Mouse (Mus musculus) midbrain, embryonic 15.5 days (tissue): ENCODE measurements around the gene Zranb1. TPM values are rescaled to one million over a fixed set of nuclear protein-coding genes. Genes with fewer than 3 reads are reported as not detected.

Experiments used
- ATAC-seq: fragments of 200-750 bp; cut with Nextera tagmentation; replicated peaks from 2 replicates; pipeline ENCODE4 v1.8.0; 2017; ENCODE audit warnings: moderate TSS enrichment
- H3K27ac ChIP-seq: fragments of 300-500 bp; sonication (generic); 2 replicates; pipeline ENCODE4 v1.5.1; 2015; ENCODE audit warnings: mild to moderate bottlenecking, inconsistent platforms
- H3K27me3 ChIP-seq: fragments of 300-500 bp; sonication (generic); replicated peaks from 2 replicates; pipeline ENCODE4 v1.6.1; 2015; ENCODE audit warnings: inconsistent platforms
- H3K36me3 ChIP-seq: fragments of 300-500 bp; sonication (generic); replicated peaks from 2 replicates; pipeline ENCODE4 v1.6.1; 2015; ENCODE audit warnings: inconsistent platforms
- H3K4me1 ChIP-seq: fragments of 300-500 bp; sonication (generic); 2 replicates; pipeline ENCODE4 v1.6.1; 2015; ENCODE audit warnings: inconsistent platforms
- H3K4me2 ChIP-seq: fragments of 300-500 bp; sonication (generic); 2 replicates; pipeline ENCODE4 v1.6.1; 2015; ENCODE audit warnings: inconsistent platforms, mild to moderate bottlenecking, moderate library complexity
- H3K4me3 ChIP-seq: fragments of 300-500 bp; sonication (generic); 2 replicates; pipeline ENCODE4 v1.5.1; 2015; ENCODE audit warnings: mild to moderate bottlenecking, inconsistent platforms
- H3K9ac ChIP-seq: fragments of 300-500 bp; sonication (generic); 2 replicates; pipeline ENCODE4 v1.6.1; 2015; ENCODE audit warnings: mild to moderate bottlenecking, inconsistent platforms
- H3K9me3 ChIP-seq: fragments of 300-500 bp; sonication (generic); 2 replicates; pipeline ENCODE4 v1.6.1; 2016; ENCODE audit warnings: inconsistent platforms
- WGBS: fragments of 180-500 bp; shearing (Covaris S2); methylation state at CpG from one replicate; pipeline ENCODE4 v1.1.7; 2015; ENCODE audit warnings: mixed read lengths; 5-methylcytosine and 5-hydroxymethylcytosine counted together
- polyA plus RNA-seq: library from polyadenylated mRNA; unstranded; fragments of >200 nt; fragmentation: Nextera tagmentation; extraction: Ambion mirVana; gene quantifications from 2 replicates; pipeline ENCODE4 v1.2.1, GENCODE M21; 2015

The Zranb1 gene
- polyA plus RNA-seq, 1 experiment from 2014 or later = 24.3 TPM

DNA sequence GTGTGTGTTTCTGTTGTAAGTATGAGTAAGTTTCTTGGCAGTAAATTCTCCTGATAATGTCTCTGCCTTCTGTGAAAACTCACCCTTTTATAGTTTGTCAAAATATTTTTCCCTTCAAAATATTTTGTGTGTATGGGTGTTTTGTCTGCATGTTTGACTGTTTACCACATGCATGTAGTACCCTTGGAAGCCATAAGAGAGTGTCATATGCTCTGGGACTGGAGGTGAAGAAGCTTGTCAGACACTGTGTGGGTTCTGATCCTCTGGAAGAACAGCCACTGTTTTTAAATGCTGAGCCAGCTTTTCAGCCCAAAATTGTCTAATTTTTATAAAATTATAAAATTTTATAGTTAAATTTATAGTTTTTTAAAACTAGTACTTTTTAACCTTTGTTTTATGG, 3.8 kb downstream of the Zranb1 start:
- Histone ChIP-seq H3K9me3 (no peaks in the 10 kb centered on the region), H3K4me3 (no peak overlapping the region), H3K27ac (no peak overlapping the region), H3K36me3 (no peaks in the 10 kb centered on the region), H3K9ac (no peak overlapping the region), H3K4me2 (no peak overlapping the region), H3K4me1 (peaks cover 24% of the 10 kb centered on the region), H3K27me3 (no peaks in the 10 kb centered on the region)
- ATAC-seq = no peak

DNA sequence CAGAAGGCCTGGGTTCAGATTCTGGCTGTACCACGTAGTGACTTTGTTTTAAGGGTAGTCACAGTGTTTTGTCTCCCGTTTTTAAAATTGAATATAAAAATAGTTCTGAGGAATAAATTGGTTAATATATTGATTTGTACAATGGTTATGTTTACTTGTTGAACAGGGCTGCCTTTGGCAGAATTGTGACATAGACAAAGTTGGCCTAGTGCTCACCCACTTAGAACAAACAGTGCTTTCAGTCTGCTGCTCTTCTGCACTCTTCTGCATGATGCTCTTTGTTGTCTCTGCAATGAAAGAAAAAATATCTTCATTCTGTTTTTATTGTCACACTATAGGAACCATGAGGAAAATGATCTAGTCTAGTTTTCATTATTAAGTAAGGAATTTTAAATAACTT, 8.2 kb downstream of the Zranb1 start:
- H3K4me3 ChIP-seq = no peak overlapping the region
- no peaks in the 10 kb centered on the region for H3K9me3 ChIP-seq
- ATAC-seq = no peak
- no peak overlapping the region for H3K4me2 ChIP-seq
- H3K4me1 ChIP-seq = 0 out of 2 replicates have a peak, but pooled peaks cover 2% of the 10 kb centered on the region
- no peaks in the 10 kb centered on the region for H3K36me3 ChIP-seq
- no peak overlapping the region for H3K9ac ChIP-seq
- no peak overlapping the region for H3K27ac ChIP-seq
- no peaks in the 10 kb centered on the region for H3K27me3 ChIP-seq
- 91% methylated on average over 2 of the region's 2 CpGs for WGBS

DNA sequence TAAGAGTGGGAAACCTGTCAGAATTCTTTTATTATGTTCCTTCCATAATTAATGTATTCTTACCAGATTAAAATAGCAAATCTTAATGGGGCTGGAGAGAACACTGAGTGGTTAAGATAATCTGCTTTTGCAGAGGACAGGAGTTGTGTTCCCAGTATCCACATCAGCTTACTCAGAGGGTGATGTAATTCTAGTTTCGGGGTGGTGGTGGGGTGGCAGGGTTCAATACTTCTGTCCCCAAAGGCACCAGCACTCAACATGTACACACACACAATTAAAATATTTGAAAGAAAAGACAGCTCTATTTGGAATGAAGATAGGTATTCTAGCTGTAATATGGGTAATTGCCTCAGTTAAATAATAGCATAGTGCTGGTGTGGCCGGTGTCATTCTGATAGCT, 9.6 kb downstream of the Zranb1 start:
- Histone ChIP-seq H3K9ac (no peak overlapping the region), H3K4me3 (no peak overlapping the region), H3K4me1 (no peaks in the 10 kb centered on the region), H3K4me2 (no peak overlapping the region), H3K27ac (no peak overlapping the region), H3K9me3 (no peaks in the 10 kb centered on the region), H3K27me3 (no peaks in the 10 kb centered on the region), H3K36me3 (no peaks in the 10 kb centered on the region)
- no peak for ATAC-seq
- WGBS = 91% methylated on average over 2 of the region's 2 CpGs

DNA sequence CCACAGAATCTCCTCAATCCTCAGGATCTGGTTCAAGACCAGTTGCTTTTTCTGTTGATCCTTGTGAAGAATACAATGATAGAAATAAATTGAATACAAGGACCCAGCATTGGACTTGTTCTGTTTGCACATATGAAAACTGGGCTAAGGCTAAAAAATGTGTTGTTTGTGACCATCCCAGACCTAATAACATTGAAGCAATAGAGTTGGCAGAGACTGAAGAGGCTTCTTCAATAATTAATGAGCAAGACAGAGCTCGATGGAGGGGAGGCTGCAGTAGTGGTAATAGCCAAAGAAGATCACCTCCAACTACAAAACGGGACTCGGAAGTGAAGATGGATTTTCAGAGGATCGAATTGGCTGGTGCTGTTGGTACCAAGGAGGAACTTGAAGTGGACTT, 19.0 kb downstream of the Zranb1 start:
- Histone ChIP-seq H3K9me3 (no peaks in the 10 kb centered on the region), H3K9ac (no peak overlapping the region), H3K4me3 (no peak overlapping the region), H3K36me3 (no peaks in the 10 kb centered on the region), H3K4me2 (no peak overlapping the region), H3K4me1 (no peaks in the 10 kb centered on the region), H3K27me3 (no peaks in the 10 kb centered on the region), H3K27ac (no peak overlapping the region)
- WGBS = 85% methylated on average over 4 of the region's 4 CpGs
- ATAC-seq = no peak

DNA sequence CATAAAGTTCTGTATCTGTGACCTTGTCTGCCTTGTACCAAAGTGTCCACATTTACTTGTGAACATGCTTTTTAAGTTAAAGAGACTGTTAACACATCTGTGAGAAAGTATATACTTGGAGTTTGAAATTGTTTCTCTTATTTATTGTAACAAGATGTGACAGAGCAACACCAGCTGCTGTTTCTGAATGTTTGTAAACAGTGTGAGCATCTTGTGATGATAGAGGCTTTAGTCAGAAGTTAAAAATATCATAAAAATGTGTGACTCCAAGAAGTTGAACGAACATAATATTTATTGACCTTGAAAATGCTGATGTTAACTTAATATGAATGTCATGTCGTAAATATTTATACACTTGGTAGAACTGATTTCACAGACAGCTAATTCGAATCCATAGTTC, 19.7 kb downstream of the Zranb1 start:
- whole genome bisulfite sequencing = 94% methylated on average over 3 of the region's 3 CpGs
- ATAC-seq = no peak
- Histone ChIP-seq H3K9ac (no peak overlapping the region), H3K4me3 (no peak overlapping the region), H3K27me3 (no peaks in the 10 kb centered on the region), H3K4me2 (no peak overlapping the region), H3K36me3 (no peaks in the 10 kb centered on the region), H3K4me1 (no peaks in the 10 kb centered on the region), H3K9me3 (no peaks in the 10 kb centered on the region), H3K27ac (no peak overlapping the region)

DNA sequence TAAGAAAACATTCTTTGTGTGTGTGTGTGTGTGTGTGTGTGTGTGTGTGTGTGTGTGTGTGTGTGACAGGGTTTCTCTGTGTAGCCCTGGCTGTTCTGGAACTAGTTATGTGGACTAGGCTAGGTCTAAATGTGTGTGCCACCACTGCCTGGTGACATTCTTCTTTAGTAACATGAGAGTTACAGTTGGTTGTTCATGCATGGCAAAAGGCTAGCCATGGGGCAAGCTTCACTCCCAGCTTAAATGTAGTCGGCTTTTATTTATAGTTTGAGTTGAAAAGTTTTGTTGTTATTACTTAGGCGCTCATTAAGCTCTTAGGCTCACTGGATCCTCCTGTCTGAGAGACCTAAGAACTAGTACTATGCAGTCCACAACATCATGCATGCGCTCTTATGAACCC, 33.5 kb downstream of the Zranb1 start:
- Histone ChIP-seq H3K27ac (no peak overlapping the region), H3K4me3 (no peak overlapping the region), H3K9me3 (no peaks in the 10 kb centered on the region), H3K9ac (no peak overlapping the region), H3K4me1 (no peaks in the 10 kb centered on the region), H3K36me3 (0 out of 2 replicates have a peak, but pooled peaks cover 3% of the 10 kb centered on the region), H3K4me2 (no peak overlapping the region), H3K27me3 (no peaks in the 10 kb centered on the region)
- WGBS = 84% methylated on average over 3 of the region's 3 CpGs
- no peak for ATAC-seq

DNA sequence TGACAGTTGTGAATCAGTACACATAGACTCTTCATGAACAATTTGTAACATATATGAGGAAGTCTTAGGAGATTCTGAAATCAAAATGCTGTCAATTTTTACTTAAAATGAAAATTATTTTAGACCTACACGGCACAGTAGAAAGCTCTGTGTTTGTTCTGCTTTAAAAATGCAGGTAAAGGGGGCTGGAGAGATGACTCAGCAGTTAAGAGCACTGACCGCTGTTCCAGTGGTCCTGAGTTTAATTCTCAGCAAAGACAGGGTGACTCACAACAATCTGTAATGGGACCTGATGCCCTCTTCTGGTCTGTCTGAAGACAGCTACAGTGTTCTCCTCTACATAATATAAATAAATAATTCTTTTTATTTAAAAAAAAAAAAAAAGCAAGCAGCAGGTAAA, 34.8 kb downstream of the Zranb1 start:
- Histone ChIP-seq H3K4me2 (no peak overlapping the region), H3K4me1 (no peaks in the 10 kb centered on the region), H3K27ac (no peak overlapping the region), H3K9me3 (no peaks in the 10 kb centered on the region), H3K36me3 (0 out of 2 replicates have a peak, but pooled peaks cover 3% of the 10 kb centered on the region), H3K4me3 (no peak overlapping the region), H3K9ac (no peak overlapping the region), H3K27me3 (no peaks in the 10 kb centered on the region)
- WGBS = 84% methylated on average over 2 of the region's 2 CpGs
- no peak for ATAC-seq

DNA sequence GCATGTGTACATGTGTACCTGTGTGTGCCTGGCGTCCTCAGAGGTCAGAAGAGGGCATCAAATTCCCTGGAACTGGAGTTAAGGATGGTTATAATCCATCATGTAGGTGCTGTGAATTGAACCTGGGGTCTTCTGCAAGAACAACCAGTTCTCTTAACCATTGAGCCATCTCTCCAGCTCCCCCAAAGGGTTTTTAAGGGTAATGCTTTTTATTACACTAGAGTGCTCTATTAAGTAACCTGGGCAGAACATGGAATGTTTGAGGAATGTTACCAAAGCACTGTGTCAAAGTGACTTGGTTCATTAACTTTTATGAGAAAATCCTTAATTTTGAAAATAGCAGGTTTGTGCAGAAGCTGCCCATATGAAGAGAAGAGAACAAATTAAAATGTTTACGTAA, 41.1 kb downstream of the Zranb1 start:
- Histone ChIP-seq H3K27ac (no peak overlapping the region), H3K4me1 (no peaks in the 10 kb centered on the region), H3K9me3 (no peaks in the 10 kb centered on the region), H3K36me3 (0 out of 2 replicates have a peak, but pooled peaks cover 5% of the 10 kb centered on the region), H3K27me3 (no peaks in the 10 kb centered on the region), H3K4me2 (no peak overlapping the region), H3K9ac (no peak overlapping the region), H3K4me3 (no peak overlapping the region)
- no peak for ATAC-seq
- WGBS = 96% methylated on average over 2 of the region's 2 CpGs

DNA sequence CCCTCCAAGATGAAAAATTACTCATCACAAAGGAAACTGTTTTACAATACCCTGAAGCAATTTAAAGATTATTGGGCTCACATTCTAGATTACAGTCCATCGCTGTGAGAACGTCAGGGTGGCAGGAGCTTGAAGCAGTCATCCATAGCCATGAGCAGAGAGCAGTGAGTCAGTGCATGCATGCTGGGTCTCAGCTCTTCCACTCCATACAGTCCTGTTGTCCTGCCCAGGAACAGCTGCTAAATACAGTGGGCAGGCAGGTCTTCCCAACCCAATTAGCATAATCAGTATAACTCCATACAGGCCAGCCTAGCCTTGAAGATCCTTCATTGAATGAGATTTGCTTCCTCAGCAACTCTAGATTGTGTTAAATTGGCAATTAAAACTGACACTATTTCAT, 45.1 kb downstream of the Zranb1 start:
- Histone ChIP-seq H3K27ac (no peak overlapping the region), H3K36me3 (0 out of 2 replicates have a peak, but pooled peaks cover 5% of the 10 kb centered on the region), H3K27me3 (no peaks in the 10 kb centered on the region), H3K9me3 (no peaks in the 10 kb centered on the region), H3K9ac (no peak overlapping the region), H3K4me1 (no peaks in the 10 kb centered on the region), H3K4me3 (no peak overlapping the region), H3K4me2 (no peak overlapping the region)
- WGBS = 71% methylated on average over 2 of the region's 2 CpGs
- ATAC-seq = no peak

DNA sequence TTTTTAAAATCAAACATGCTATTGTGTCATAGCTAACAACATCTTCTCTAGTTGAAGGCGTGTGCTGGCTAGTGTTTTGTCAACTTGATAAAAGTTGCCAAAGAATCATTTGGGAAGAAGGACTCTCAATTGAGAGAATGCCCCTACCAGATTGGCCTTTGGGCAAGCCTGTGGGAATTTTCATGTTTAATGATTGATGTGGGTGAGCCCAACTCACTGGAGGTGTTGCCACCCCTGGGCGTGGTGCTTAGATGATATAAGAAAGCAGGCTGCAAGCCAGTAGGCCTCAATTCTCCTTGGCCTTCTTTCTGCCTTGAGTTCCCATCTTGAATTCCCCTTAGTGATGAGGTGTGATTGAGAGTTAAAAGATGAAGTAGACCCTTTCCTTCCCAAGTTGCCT, 47.0 kb downstream of the Zranb1 start:
- Histone ChIP-seq H3K4me3 (no peak overlapping the region), H3K4me2 (no peak overlapping the region), H3K36me3 (peaks cover 13% of the 10 kb centered on the region; the same call in 1 of the 2 replicates), H3K4me1 (no peaks in the 10 kb centered on the region), H3K9ac (no peak overlapping the region), H3K9me3 (no peaks in the 10 kb centered on the region), H3K27ac (no peak overlapping the region), H3K27me3 (no peaks in the 10 kb centered on the region)
- whole genome bisulfite sequencing = 99% methylated on average over 2 of the region's 2 CpGs
- no peak for ATAC-seq

DNA sequence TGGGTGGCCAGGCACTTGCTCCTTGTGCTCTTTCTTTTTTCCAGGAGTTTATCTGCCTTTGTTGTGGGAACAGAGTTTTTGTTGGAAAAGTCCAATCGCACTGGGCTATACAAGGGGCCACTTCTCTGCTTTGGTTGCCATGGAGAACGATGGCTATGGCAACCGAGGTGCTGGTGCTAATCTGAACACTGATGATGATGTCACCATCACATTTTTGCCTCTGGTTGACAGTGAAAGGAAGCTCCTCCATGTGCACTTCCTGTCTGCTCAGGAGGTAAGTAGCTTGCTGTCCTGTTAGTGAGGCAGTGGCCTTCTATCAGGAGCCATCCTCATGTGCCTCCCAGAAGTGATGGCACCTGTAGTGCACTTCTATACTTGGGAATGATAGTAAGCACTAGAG, 51.7 kb downstream of the Zranb1 start:
- Histone ChIP-seq H3K4me2 (no peak overlapping the region), H3K9me3 (no peaks in the 10 kb centered on the region), H3K4me3 (no peak overlapping the region), H3K4me1 (no peaks in the 10 kb centered on the region), H3K36me3 (peaks cover 11% of the 10 kb centered on the region; the same call in 1 of the 2 replicates), H3K27ac (no peak overlapping the region), H3K27me3 (no peaks in the 10 kb centered on the region), H3K9ac (no peak overlapping the region)
- WGBS = 30% methylated on average over 3 of the region's 3 CpGs
- no peak for ATAC-seq

DNA sequence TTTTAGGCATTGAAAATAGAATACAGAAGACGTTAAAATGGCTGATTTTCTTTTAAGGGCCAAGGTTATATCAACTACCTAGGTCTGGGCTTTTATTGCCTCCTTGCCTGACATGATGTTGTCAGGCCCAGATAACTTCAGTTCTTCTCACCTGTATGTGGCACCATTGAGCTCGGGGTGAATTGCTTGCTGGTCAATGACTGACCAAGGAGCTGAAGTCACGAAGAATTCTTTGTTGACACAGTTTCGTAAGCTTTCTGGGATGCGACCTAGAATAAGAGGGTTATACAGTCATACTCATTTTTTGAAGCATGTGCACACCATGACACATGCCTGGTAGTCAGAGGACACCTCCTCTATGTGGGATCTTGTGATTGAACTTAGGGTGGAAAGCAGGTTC, 58.9 kb downstream of the Zranb1 start:
- 92% methylated on average over 5 of the region's 5 CpGs for WGBS
- ATAC-seq = no peak
- H3K36me3 ChIP-seq = peaks cover 14% of the 10 kb centered on the region

DNA sequence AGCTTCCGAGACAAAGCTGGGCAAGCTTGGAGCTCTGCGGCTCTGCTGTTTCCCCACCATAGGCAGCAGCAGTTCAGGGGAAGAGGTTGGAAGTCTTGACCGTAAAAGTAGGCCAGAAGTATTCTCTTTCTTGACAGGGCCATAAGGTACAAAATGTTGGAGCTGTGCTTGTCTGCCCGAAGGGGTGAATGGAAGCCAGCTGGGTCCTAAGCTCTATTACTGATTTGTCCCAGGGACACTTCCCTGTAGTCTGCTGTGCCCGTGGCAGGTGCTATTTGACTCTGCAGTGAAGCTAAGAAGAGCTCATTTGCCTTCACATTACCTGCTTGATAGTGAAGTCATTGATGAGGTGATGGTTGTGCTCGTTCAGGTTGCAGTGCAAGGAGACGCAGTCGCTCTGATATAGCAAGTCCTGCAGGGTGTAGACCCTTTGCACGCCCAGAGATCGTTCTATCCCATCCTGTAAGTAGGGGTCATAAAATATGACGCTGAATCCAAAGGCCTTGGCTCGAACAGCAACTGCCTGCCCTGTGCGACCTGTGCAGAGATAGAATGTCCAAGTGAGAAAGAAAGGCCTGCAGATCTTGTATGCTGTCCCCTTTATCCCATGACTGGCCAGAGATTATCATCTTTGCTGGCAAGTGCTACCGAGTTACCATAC, 60.4 kb downstream of the Zranb1 start:
- Histone ChIP-seq H3K27ac (no peak overlapping the region), H3K36me3 (peaks cover 14% of the 10 kb centered on the region), H3K9ac (no peak overlapping the region), H3K4me2 (no peak overlapping the region), H3K27me3 (no peaks in the 10 kb centered on the region), H3K4me1 (peaks cover 10% of the 10 kb centered on the region; the same call in 1 of the 2 replicates), H3K4me3 (no peak overlapping the region), H3K9me3 (no peaks in the 10 kb centered on the region)
- no peak for ATAC-seq
- WGBS = 93% methylated on average over 14 of the region's 14 CpGs

More for the DNA sequence above, 58.9 kb downstream of the Zranb1 start:
- H3K9ac ChIP-seq = no peak overlapping the region
- H3K4me2 ChIP-seq = no peak overlapping the region
- H3K4me1 ChIP-seq = peaks cover 6% of the 10 kb centered on the region; the same call in 1 of the 2 replicates
- H3K9me3 ChIP-seq = no peaks in the 10 kb centered on the region
- no peak overlapping the region for H3K4me3 ChIP-seq
- no peak overlapping the region for H3K27ac ChIP-seq
- H3K27me3 ChIP-seq = no peaks in the 10 kb centered on the region
